Mouse (Mus musculus): Measurements from ENCODE around the gene Kdm2b. TPM values are rescaled to one million over a fixed set of nuclear protein-coding genes. Genes with fewer than 3 reads are reported as not detected.

The Kdm2b gene
- polyA plus RNA-seq, 1 experiment from 2014 or later = 8.3 TPM

DNA sequence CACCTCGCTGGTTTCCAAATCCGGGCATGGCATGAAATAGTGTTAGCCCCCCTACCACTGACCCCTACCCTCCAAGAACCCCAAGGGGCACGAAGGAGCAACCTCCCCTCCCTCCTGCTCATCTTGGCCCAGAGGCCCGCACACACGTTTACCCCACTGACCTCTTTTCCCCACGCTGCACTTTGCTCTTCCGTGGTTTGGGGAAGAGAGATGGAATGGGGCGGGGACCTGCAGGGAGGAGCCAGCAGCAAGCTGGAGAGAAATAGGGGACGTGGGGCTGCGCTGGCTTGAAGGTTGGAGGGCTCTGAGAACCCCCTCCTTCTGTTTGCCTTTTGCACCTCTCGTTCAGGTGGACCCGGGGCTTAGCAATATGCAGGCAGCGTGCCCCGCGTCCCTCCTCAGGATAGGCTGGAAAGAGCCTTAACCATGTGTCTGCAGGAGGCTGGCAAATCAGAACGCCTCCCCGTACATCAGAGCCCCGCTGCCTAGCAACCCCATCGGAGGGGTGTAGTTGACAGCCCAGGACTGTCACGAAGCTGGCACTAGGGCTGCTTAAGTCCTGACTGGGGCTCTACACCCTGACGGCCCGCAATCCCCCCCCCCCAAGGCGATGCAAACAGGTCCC lies 39.2 kb downstream of the Kdm2b start:
- ATAC-seq = peak; percentile 63
- 37% methylated on average over 23 of the region's 23 CpGs for WGBS (ENCODE audit: insufficient replicate concordance)
- Histone ChIP-seq H3K9me3 (ENCODE audit: low read length) (no peaks in the 10 kb centered on the region), H3K4me2 (ENCODE audit: low read depth, low read length) (peak overlapping the region; percentile 73), H3K4me1 (ENCODE audit: insufficient read depth) (peaks cover 25% of the 10 kb centered on the region), H3K36me3 (replicated peaks; ENCODE audit: insufficient read depth, low read length) (no peaks in the 10 kb centered on the region), H3K4me3 (ENCODE audit: low read depth, low read length) (no peak overlapping the region), H3K27ac (ENCODE audit: low read depth) (0 out of 2 replicates have a peak overlapping the region, but pooled peaks have one; percentile 26), H3K27me3 (ENCODE audit: insufficient read depth, low read length) (peaks cover 20% of the 10 kb centered on the region), H3K9ac (replicated peaks) (no peak overlapping the region)
- peak; percentile 42 for DNase-seq
- no peak for TF ChIP-seq CTCF (IDR thresholded peaks at IDR 0.05; ENCODE audit: low read depth)
- TF ChIP-seq EP300 (IDR thresholded peaks at IDR 0.05; ENCODE audit: low read depth) = no peak

GRCm38 (mm10) chr5:122949101-122949500 lies 40.5 kb downstream of the Kdm2b start:
- WGBS (ENCODE audit: insufficient replicate concordance) = 64% methylated on average over 8 of the region's 8 CpGs
- H3K36me3 ChIP-seq (replicated peaks; ENCODE audit: insufficient read depth, low read length) = no peaks in the 10 kb centered on the region; the same call in 1 of the 2 replicates

GRCm38 (mm10) chr5:122947534-122947933 lies 42.1 kb downstream of the Kdm2b start:
- H3K4me2 ChIP-seq (ENCODE audit: low read depth, low read length) = no peak overlapping the region

More at GRCm38 (mm10) chr5:122949101-122949500, 40.5 kb downstream of the Kdm2b start:
- Histone ChIP-seq H3K9ac (replicated peaks) (no peak overlapping the region), H3K27me3 (ENCODE audit: insufficient read depth, low read length) (peaks cover 20% of the 10 kb centered on the region), H3K4me1 (ENCODE audit: insufficient read depth) (peaks cover 25% of the 10 kb centered on the region), H3K9me3 (ENCODE audit: low read length) (no peaks in the 10 kb centered on the region), H3K27ac (ENCODE audit: low read depth) (no peak overlapping the region), H3K4me3 (ENCODE audit: low read depth, low read length) (no peak overlapping the region), H3K4me2 (ENCODE audit: low read depth, low read length) (no peak overlapping the region)
- TF ChIP-seq EP300 (IDR thresholded peaks at IDR 0.05; ENCODE audit: low read depth) (no peak), CTCF (IDR thresholded peaks at IDR 0.05; ENCODE audit: low read depth) (no peak)
- ATAC-seq (no peak), DNase-seq (no peak)

GRCm38 (mm10) chr5:122938676-122939075 lies 50.9 kb downstream of the Kdm2b start:
- WGBS (ENCODE audit: insufficient replicate concordance) = 77% methylated on average over 3 of the region's 3 CpGs
- DNase-seq (peak; percentile 62), ATAC-seq (peak; percentile 65)
- Histone ChIP-seq H3K9ac (replicated peaks) (no peak overlapping the region), H3K27me3 (ENCODE audit: insufficient read depth, low read length) (no peaks in the 10 kb centered on the region), H3K36me3 (replicated peaks; ENCODE audit: insufficient read depth, low read length) (no peaks in the 10 kb centered on the region), H3K4me1 (ENCODE audit: insufficient read depth) (peaks cover 15% of the 10 kb centered on the region), H3K27ac (ENCODE audit: low read depth) (peak overlapping the region; percentile 83), H3K4me3 (ENCODE audit: low read depth, low read length) (no peak overlapping the region), H3K9me3 (ENCODE audit: low read length) (no peaks in the 10 kb centered on the region), H3K4me2 (ENCODE audit: low read depth, low read length) (no peak overlapping the region)
- TF ChIP-seq CTCF (IDR thresholded peaks at IDR 0.05; ENCODE audit: low read depth) = no peak
- no peak for TF ChIP-seq EP300 (IDR thresholded peaks at IDR 0.05; ENCODE audit: low read depth)

More at GRCm38 (mm10) chr5:122947534-122947933, 42.1 kb downstream of the Kdm2b start:
- WGBS (ENCODE audit: insufficient replicate concordance) = 73% methylated on average over 12 of the region's 12 CpGs
- Histone ChIP-seq H3K27me3 (ENCODE audit: insufficient read depth, low read length) (peaks cover 13% of the 10 kb centered on the region), H3K36me3 (replicated peaks; ENCODE audit: insufficient read depth, low read length) (no peaks in the 10 kb centered on the region; the same call in 1 of the 2 replicates), H3K4me3 (ENCODE audit: low read depth, low read length) (no peak overlapping the region), H3K27ac (ENCODE audit: low read depth) (no peak overlapping the region), H3K9me3 (ENCODE audit: low read length) (no peaks in the 10 kb centered on the region), H3K9ac (replicated peaks) (no peak overlapping the region), H3K4me1 (ENCODE audit: insufficient read depth) (peaks cover 24% of the 10 kb centered on the region)
- DNase-seq (peak; percentile 37), ATAC-seq (0 out of 2 replicates have a peak, but pooled peaks have one; percentile 9)
- no peak for TF ChIP-seq CTCF (IDR thresholded peaks at IDR 0.05; ENCODE audit: low read depth)
- no peak for TF ChIP-seq EP300 (IDR thresholded peaks at IDR 0.05; ENCODE audit: low read depth)

GRCm38 (mm10) chr5:122937958-122938540 lies 51.6 kb downstream of the Kdm2b start:
- ATAC-seq (no peak), DNase-seq (no peak)
- TF ChIP-seq EP300 (IDR thresholded peaks at IDR 0.05; ENCODE audit: low read depth) = no peak
- no peak for TF ChIP-seq CTCF (IDR thresholded peaks at IDR 0.05; ENCODE audit: low read depth)
- Histone ChIP-seq H3K36me3 (replicated peaks; ENCODE audit: insufficient read depth, low read length) (no peaks in the 10 kb centered on the region), H3K9me3 (ENCODE audit: low read length) (no peaks in the 10 kb centered on the region), H3K4me3 (ENCODE audit: low read depth, low read length) (no peak overlapping the region), H3K4me2 (ENCODE audit: low read depth, low read length) (peak overlapping the region; percentile 26), H3K4me1 (ENCODE audit: insufficient read depth) (peaks cover 15% of the 10 kb centered on the region), H3K27ac (ENCODE audit: low read depth) (peak overlapping the region; percentile 83), H3K27me3 (ENCODE audit: insufficient read depth, low read length) (no peaks in the 10 kb centered on the region), H3K9ac (replicated peaks) (no peak overlapping the region)
- WGBS (ENCODE audit: insufficient replicate concordance) = 69% methylated on average over 4 of the region's 4 CpGs

DNA sequence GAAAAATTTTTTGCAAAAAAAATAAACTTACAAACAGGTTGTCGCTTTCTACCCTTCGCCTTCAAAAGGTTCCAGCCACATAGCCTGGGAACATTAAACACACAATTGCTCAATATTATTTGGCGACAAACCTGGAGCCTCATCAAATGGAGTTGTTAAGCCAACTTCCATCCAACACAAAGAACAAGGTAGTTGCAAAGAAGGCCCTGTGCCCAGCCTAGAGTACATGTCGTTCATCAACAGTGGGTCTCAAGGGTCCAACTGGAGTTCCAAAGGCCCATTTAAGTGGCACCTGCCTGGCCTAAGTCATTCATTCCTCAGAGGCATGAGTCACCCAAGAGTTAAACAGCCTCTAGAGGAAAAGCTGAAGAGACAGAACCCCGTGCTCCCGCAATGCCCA lies 52.6 kb downstream of the Kdm2b start:
- 65% methylated on average over 6 of the region's 6 CpGs for WGBS (ENCODE audit: insufficient replicate concordance)
- DNase-seq (no peak), ATAC-seq (peak; percentile 74)
- Histone ChIP-seq H3K4me1 (ENCODE audit: insufficient read depth) (peaks cover 15% of the 10 kb centered on the region), H3K27ac (ENCODE audit: low read depth) (peak overlapping the region; percentile 83), H3K4me3 (ENCODE audit: low read depth, low read length) (no peak overlapping the region), H3K9ac (replicated peaks) (no peak overlapping the region), H3K27me3 (ENCODE audit: insufficient read depth, low read length) (no peaks in the 10 kb centered on the region), H3K9me3 (ENCODE audit: low read length) (no peaks in the 10 kb centered on the region), H3K4me2 (ENCODE audit: low read depth, low read length) (no peak overlapping the region), H3K36me3 (replicated peaks; ENCODE audit: insufficient read depth, low read length) (no peaks in the 10 kb centered on the region)
- TF ChIP-seq CTCF (IDR thresholded peaks at IDR 0.05; ENCODE audit: low read depth) (no peak), EP300 (IDR thresholded peaks at IDR 0.05; ENCODE audit: low read depth) (peak; percentile 64)
